Mouse (Mus musculus): ENCODE data around the gene Rsg1.

DNA sequence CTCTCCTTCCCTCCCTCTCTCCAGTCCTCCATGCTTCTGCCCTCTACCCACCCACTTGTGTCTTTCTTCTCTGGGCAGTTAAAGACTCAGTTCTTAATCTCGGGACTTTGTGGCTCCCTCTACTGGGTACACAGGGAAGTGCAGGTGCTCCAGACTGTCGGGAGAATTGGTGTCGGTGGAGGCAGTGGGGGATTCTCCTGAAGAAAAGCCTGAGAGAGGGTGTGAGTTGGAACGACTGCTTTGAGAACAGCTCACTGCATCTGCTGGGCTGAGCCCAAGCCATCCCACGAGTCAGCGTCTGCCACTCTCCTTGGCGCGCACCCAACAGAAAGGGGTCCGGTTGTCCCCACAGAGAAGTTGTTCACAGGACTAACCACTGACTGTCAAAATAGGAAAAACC lies 54.1 kb downstream of the Rsg1 start:
- TF ChIP-seq TAL1 (IDR thresholded peaks at IDR 0.05; ENCODE audit: low read length) (no peak), GATA1 (IDR thresholded peaks at IDR 0.05; ENCODE audit: low read length) (no peak)

Measured in erythroblast, embryonic 14.5 days (primary cell).